Mouse (Mus musculus): ENCODE data around the gene Zfp346.

Gene Zfp346

DNA sequence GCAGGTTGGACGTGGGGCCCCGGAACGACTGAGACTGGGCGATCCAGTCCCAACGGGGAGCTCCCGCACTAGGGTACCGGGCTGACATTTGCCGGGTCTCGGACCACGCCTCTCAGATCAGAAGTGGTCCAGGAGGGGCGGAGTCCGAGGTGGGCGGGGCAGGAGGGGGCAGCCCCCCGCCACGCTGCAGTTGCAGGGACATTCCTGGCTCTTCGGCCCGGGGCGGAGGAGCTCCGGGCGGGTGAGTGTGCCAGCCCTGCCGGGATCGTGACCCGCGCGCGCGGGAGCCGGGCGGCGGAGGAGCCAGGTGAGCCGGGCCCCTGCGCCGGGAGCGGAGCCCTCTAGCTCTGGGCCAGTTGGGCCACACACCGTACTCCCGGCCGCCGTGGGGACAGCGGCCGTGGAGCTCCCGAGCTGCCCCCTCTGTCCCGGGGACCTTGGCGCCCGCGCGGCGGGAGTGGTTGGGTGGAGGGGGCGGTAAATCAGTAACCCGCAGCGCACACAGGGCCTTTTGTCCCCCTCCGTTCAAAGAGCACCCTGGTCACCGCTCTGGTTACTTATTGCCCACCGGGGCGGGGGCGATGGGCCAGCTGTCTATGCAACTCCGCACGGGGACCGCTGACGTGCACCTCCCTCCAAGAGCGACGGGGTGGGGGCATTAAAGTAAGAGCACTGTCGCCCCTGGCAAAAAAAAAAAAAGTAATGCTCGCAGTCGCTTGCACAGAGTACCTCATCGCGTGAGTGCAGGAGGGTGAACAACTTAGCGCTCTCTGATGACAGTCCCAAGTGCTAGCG, 47.7 kb downstream of the Zfp346 start, which contains the start of gene Fgfr4:
Fgfr4 (plus strand) TSS at position 20 of the 795 bp plus-strand sequence.
- no peak for DNase-seq (ENCODE audit: low spot score)

DNA sequence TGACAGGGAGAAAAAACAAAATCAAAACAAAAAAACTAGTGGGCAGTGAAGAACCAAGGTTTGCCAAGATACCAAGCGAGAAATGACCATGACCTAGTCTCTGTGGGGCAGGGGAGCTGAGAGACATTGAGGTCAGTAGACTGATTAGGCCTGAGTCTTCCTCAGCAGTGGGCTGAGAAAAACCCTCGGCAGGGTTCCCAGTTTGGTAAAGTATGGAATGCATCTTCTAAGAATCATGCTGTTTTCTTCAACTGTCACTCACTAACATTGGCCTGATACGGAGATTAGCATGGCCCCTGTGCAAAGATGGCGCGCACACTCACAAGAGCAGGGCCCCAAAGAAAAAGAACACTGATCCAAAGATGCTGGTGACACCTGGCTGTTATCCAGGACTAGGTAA, 48.8 kb downstream of the Zfp346 start:
- no peak for DNase-seq (ENCODE audit: low spot score)

DNA sequence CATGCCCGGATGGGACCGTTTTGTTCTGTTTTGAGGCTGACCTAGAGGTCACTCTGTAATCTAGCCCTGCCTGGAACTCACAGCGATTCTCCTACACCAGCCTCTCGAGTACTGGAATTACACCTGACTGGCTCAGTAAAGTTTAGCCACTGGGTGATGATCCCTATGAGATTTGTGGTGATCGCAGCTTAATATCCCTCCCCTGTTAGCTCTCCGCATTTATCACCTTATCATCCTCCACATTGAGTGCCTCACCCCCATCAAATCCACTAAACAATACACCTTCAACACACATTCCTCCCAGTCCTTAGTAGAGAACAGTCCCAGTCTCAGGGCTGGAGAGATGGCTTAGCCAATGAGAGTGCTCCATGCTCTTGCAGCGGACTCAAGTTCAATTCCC, 57.3 kb downstream of the Zfp346 start:
- no peak for DNase-seq (ENCODE audit: low spot score)

DNA sequence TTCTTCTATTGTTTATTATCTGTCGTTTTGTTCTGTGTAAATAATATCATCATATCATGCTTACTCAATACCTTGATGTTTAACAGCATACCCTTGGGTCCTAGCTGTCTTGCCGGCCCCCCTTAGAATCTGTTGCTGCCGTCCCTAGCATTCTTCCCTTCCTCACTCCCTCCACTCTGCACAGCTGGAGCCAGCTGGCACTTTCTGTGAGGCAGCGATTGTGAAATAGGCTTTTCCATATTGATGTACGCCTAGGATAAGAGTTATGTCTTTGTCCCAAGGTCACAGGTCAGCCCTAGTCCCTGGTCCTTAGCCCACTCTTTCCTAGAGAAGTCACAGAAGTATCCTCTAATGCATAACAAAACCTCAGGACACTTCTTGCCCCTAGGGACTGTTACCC, 58.4 kb downstream of the Zfp346 start:
- DNase-seq (ENCODE audit: low spot score), result no peak

DNA sequence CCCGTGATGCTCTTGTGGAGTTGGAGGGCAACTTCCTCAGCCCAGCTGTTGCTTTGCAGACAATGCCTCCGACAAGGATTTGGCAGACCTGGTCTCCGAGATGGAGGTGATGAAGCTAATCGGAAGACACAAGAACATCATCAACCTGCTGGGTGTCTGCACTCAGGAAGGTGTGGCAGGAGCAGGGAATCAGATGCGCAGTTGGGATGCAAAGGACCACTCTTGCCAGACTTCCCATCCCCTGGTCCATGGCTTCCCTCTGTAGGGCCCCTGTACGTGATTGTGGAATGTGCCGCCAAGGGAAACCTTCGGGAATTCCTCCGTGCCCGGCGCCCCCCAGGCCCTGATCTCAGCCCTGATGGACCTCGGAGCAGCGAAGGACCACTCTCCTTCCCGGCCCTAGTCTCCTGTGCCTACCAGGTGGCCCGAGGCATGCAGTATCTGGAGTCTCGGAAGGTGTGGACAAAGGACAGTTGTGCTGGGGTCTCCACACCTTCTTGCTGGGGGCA, 60.8 kb downstream of the Zfp346 start:
- no peak for DNase-seq (ENCODE audit: low spot score)

DNA sequence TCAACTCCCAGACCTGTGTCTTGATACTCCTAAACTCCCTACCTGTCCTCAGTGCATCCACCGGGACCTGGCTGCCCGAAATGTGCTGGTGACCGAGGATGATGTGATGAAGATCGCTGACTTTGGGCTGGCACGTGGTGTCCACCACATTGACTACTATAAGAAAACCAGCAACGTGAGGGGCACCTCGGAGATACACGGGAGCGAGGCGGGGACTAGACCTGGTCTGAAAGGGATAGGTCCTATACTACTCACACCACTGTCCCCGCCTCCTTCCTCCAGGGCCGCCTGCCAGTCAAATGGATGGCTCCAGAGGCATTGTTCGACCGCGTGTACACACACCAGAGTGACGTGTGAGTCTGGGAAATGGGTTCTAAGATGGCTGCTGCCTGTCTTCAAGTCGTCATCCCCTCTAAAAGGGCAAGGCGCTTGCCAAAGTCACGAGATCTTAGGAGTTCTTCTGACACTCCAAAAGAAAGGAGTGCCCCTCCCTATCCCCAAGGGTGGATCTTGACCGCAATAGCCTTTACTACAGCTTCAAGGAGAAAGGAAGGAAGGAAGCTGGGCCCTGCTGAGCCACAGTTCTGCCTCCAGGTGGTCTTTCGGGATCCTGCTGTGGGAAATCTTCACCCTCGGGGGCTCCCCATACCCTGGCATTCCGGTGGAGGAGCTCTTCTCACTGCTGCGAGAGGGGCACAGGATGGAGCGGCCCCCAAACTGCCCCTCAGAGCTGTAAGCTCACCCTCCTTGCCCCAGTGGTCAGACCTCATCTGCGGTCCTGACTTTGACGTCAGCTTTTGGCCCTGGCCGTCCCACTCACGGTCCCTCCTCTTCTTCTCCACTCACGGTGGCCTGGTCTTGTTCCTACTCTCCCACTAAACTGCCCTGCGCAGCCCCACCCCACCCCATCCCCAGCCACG, 62.0 kb downstream of the Zfp346 start:
- DNase-seq (ENCODE audit: low spot score), result no peak

DNA sequence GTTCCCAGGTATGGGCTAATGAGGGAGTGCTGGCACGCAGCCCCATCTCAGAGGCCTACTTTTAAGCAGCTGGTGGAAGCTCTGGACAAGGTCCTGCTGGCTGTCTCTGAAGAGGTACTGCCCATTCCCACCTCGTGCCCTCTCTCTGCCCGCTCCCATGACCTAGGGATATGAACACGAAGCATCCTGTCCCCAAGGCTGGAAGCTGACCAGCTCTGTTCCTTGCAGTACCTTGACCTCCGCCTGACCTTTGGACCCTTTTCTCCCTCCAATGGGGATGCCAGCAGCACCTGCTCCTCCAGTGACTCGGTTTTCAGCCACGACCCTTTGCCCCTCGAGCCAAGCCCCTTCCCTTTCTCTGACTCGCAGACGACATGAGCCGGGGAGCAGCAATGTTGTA, 62.7 kb downstream of the Zfp346 start:
- no peak for DNase-seq (ENCODE audit: low spot score)

DNA sequence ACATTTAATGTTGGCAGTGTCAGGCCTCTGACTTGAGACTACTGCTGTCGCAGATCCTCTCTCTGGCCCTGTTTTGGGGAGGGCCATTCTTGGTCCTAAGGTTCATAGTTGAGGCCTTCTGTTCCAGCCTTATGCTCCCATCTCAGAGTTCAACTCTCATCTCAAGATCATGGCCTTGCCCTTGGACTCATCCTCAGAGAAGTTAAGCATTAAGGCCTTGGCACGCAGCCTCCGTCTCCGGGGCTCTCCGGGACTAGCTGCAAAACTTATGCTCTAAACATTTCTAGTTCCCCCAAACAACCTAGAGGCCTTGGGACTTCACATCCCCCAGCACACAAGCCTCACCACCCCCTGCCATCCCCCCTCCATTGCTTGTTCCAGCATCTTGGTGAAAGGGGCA, 63.1 kb downstream of the Zfp346 start:
- DNase-seq (ENCODE audit: low spot score), result no peak

DNA sequence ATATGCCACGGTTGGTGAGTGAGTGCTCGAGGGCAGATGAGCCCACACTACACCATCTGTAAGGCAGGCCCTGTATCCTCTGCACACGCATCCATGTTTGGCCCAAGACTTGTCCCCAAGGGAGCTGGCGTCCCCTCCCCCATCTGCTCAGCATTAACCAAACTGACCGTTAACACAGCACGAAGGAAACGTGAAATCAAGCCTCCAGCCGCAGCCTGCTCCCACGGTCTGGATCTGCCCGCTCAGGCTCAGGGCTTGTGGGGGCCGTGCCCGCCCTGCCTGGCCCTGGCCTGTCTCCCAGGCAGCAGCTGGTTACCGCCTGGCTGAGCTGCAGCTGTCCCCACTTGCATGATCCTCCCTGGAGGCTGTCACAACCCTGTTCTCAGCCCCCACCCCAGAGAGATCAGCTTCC, 63.9 kb downstream of the Zfp346 start:
- peak; percentile 22 for DNase-seq (ENCODE audit: low spot score)

DNA sequence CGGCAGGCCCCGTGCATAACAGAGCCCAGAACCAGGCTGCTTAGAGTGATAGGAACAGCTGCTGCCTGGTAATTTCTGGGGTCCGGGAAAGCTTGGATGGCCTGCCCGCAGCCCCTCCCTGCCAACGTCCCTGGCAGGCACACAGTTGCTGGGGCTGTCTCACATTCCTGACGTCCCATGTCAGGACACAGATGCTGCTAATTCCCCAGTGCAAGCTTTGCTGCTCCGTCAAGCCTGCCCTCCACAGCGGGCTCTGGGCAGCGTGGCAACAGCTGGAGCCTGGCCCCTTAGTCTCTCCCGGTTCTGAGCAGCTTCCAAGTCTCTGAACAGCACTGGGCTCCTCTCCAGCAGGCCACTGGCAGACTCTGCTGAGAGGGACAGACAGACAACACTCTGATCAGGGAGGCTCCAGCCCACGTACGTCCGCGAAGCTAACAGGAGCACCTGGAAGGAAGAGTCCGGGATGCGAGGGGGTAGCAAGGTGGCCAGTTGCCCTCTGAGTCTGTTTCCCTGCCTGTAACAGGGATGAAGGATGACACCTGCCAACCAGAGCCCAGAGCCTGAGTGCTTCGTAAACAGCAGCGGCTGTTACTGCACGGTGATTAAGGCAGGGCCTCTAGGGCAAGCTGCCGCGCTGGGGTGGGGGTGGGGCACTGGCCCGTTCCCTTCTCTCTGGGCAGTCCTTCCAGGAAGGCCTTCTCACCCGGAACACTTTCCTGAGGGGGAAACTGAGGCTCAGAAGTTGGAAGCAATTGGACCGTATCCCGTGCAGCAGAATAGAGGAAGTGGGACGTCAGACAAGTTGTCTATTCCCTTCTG, 66.6 kb downstream of the Zfp346 start:
- DNase-seq (ENCODE audit: low spot score), result no peak

DNA sequence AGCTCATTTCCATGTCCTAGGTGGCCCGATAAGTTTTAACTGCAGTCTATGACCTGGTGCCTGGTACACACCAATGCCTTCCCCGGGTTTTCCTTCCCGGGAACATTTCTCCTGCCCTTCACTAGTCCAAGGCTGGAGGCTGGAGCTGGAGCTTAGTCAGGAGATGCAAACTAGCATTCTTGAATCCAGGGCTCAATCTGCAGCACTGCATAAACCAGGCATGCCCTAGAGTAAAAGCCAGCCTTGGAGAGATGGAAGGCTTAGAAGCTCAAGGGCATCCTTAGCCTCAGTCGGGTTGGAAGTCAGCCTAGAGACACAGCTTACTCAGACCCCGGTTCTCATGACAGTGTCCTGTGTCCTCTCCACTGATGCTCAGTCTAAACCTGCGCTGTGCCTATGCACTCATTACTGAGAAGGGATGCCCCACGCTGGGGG, 67.2 kb downstream of the Zfp346 start:
- no peak for DNase-seq (ENCODE audit: low spot score)

DNA sequence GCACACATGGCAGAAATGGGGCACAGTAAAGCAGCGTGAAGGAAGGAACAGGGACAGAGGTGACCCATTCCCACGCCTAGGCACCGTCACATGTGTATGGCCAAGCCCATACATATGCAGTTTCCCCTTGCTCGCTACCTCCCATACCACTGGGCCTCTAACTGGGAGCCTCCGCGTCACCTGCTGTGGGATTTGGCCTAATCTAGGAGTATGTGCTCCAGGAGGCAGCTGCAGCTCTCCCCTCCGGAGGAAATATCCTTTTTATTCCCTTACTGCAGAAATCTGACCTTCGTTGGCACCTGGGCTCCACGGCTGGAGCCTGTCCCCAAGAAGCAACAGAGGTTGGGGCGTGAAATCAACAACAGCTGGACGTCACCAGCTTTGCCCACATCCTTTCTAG, 69.2 kb downstream of the Zfp346 start:
- DNase-seq (ENCODE audit: low spot score), result no peak

DNA sequence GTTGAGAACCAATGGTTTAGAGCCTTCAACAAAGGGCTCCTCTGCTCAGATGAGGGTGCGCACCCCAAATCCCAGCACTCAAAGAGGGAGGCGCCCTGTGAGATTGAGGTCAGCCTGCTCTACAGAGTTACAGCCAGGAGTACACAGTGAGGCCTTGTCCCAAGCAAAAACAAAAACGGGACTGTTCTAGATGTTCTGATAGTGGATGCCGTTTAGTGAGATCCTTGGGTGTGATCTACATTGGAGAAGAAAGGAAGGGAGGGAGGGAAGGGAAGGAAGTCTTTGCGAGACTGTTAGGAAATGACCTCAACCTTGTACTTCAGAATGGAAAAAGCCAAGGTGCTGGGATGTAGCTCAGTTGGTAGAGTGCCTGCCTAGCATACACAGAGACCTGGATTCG, 71.2 kb downstream of the Zfp346 start:
- no peak for DNase-seq (ENCODE audit: low spot score)

DNA sequence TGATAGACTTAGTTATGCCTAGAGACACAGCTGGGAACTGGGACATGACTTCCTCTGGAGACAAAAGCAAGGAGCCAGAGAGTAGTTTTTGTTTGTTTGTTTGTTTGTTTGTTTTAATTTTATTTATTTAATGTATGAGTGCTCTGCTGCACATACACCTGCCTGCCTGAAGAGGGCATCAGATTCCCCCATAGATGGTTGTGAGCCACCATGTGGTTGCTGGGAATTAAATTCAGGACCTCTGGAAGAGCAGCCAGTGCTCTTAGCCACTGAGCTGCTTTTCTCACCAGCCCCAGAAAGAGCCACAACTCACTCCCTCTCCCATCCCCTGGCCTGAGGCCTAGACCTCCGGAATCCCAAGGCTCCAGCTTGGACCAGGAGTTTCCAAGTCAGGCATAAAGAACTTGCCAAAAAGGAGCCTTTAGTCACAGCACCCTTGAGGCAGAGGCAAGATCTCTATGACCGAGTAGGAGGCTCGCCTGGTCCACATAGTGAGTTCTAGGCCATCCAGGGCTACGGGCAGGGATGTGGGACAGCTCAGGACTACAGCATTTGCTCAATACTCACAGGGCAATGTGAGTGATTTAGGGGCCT, 72.9 kb downstream of the Zfp346 start:
- DNase-seq (ENCODE audit: low spot score), result no peak

DNA sequence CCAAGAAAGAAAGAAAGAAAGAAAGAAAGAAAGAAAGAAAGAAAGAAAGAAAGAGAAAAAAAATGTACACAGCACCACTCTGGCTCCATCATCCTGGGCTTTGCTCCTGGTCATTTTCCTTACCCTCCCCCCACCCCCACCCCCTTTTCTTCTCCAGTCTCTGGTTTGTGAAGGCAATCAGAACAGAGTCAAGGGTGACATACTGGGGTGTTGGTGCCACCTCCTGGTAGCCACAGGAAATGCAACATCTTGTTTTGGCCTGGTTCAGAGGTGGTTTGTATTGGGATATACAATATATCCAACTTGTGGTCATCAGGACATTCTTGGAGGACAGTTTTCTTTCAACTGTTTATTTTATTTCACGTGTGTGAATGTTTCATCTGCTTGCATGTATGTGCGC, 73.4 kb downstream of the Zfp346 start:
- DNase-seq (ENCODE audit: low spot score), result no peak

DNA sequence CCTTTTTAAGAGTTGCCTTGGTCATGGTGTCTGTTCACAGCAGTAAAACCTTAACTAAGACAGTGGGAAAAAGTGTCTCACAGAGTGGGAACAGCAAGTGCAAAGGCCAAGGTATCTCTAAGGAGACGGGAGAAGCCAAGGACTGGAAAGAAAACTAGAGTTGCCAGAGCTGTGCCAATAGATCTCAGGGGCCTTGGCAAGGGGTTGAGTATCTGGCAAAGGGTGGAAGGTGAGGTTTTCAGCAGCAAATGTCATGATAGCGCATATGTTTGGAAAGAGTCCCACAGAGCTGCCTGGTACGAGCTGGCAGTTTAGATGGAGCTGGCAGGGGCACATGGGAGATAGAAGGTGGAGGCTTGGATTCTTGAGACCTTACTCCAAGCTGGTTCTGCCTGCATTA, 74.5 kb downstream of the Zfp346 start:
- DNase-seq (ENCODE audit: low spot score), result no peak

DNA sequence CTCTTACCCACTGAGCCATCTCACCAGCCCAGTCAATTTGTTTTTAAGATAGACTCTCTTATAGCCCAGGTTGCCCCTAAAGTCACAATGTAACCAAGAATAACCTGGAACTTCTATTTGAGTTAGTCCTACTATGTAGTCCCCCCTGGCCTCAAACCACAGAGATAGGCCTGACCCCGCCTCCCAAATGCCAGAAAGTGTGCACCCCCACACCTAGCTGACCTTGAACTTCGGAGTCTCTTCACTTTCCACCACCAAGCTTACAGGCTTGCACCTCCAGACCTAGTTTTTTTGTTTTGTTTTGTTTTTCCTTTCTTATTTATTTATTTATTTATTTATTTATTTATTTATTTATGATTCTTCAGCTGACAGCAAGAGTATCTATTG, 76.7 kb downstream of the Zfp346 start:
- no peak for DNase-seq (ENCODE audit: low spot score)

DNA sequence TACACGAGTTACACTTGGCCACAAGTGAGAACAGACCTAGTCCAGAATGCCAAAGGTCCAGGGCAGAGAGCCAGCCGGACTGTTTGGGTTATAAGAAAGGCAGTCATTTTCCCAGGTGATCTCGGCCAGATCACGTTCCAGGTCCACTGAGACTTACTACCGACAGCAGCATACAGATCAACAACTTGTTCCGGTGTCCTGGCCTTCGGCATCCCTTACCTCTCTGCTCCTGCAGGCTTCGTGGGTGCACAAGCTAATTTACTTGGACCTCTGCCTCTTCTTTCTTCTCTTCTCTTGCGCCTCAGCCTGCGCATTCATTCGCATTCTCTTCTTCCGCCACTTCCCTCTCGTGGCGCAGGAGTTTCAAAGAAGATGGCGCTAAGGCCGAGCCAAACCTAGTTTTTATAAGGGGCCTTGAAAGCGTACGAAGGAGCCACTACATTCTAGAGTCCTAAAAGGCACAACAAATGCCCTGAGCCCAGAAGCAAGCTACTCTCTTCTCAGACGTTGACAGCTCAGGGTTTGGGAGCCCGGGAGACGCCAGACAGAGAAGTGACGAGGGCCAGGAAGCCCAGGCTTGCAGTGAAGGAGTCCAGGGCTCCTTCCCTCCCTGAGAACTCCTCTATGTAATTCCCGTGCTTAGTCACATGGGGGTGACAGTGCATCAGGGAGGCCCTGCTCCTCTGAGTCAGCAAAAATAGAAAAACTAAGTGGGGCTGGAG, 77.2 kb downstream of the Zfp346 start:
- peak; percentile 72 for DNase-seq (ENCODE audit: low spot score)

DNA sequence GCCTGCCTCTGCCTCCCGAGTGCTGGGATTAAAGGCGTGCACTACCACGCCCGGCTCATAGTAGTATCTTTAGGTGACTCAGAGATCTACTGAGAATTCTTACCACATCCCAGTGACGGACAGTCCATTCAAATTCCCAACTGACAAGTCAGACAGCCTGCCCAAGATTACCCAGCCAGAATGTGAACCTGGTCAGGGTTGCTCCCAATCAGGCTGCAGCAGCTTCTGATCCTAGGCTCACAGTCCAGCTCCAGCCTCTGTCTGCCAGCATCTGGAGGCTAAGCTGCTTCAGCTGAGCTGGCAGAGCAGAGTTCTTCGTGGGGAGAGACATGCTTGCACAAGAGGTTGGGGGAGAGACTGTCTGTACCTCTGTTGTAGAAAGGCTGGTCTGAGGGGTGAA, 78.3 kb downstream of the Zfp346 start:
- DNase-seq (ENCODE audit: low spot score), result no peak
